Mouse (Mus musculus) liver, adult (tissue): ENCODE results near the gene 4921517D22Rik.

ENCODE experiments used
- GATA4 ChIP-seq: IDR thresholded peaks from 2 replicates; pipeline ENCODE4 v1.6.1; 2014; ENCODE audit warnings: mild to moderate bottlenecking, low read length; ENCODE audit not compliant: insufficient replicate concordance

The 4921517D22Rik gene

DNA sequence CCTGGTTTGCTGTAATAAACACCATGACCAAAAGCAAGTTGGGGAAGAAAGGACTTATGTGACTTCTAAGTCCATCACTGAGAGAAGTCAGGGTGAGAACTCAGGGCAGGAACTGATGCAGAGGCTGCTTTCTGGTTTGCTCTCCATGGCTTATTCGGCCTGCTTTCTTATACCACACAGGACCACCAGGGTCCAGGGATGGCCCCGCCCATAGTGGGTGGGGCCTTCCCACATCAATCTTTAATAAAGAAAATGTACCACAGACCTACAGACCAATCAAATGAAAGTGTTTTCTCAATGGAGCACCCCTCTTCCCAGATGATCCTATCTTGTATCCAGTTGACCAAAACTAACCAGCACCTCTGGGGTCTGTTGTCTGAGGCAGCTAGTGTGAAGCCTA lies 22.4 kb downstream of the 4921517D22Rik start:
- TF ChIP-seq GATA4: no peak

DNA sequence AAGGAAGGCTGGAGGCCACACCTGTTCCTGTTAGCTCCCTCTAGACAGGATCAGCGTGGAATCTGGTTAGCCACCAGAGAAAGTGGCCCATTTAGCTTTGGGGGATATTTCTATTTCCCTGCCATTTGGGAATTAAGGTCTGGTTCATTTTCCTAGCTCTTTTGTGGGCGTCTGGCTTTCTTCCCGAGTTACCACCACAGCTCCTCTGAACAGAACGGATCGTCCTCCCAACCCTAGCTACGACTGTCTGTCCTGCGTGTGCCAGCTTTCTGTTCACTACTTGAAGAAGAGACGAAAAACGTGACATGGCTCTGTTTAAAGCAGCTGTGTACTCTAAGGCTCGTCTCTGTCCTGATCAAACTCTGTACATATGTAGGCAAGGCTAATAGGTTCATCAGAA lies 24.0 kb downstream of the 4921517D22Rik start:
- no peak for TF ChIP-seq GATA4

DNA sequence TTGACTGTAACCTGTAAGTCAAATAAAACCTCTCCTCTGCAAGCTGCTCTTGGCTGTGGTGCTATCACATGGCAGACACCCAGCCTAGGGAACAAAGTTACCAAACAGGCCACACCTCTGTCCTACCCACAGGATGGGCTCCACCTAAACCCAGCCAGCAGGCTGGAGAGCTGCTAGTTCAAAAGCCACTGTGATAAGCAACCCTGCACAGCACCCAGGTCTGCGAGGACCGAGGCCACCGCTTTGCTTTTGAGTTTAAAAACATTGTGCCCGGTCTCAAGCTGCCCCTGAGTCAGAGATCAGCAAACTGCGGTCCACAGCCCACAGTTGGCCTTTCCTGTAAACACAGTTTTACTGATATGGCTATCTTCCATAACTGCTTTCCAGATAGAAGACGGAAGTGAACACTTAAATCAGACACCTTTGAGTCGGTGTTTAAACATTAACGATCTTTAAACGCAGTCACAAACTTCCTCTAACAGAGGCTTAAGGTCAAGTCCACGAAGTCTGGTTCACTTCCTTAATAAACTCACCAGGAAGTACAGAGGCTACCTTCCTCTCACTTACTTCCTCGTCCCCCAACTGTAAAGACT lies 25.3 kb downstream of the 4921517D22Rik start:
- TF ChIP-seq GATA4: peak; percentile 85; the same call in 1 of the 2 replicates

DNA sequence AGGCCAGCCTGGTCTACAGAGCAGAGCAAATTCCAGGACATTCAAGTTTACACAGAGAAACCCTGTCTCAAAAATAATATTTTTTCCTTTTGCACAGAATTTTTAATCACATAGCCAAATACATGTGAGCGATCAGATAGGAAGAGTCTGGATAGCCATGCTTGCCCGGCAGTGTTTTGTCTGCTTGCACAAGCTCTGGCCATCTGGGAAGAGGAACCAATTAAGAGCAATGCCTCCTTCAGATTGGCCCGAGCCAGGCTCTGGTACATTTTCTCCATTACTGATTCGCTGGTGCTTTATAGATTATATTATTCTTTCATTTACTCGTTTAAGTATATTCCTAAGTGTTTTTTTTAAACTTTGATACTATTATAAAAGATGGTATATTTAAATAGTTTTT lies 26.1 kb downstream of the 4921517D22Rik start:
- TF ChIP-seq GATA4: no peak

DNA sequence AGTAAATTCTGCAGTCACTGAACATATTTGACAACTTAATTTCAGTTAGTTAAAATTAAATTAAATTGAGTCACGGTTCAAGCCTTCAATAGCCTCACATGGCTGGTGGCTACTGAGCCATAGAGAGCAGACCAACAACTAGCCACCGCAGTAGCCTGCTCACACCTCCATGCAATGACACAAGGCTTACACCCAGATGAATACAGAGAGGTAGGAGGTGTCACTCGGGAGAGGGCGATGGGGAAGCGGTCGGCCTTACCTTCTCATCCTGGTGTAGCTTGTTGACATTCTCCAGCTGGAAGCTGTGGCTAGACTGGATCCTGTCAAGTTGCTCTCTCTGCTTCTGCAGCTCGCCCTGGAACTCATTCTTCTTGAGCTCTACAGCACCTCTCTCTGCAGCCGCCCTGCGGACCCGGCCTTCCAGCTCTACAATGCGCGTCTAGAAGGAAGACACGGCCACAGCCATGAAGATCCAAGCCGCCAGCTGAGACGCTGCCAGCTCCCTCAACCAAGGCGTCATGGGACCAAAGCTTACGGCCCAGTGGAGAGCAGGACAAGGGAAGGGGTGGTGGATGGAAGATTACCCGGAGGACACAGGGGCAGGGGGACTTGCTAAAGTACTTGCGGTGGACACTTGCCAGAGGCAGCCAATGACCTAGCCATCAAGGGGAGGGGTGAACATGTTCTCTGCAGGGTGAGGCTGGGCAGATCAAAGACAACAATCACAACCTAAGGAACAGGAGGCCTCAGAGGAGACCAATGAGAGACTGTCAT lies 29.8 kb downstream of the 4921517D22Rik start:
- TF ChIP-seq GATA4: no peak

DNA sequence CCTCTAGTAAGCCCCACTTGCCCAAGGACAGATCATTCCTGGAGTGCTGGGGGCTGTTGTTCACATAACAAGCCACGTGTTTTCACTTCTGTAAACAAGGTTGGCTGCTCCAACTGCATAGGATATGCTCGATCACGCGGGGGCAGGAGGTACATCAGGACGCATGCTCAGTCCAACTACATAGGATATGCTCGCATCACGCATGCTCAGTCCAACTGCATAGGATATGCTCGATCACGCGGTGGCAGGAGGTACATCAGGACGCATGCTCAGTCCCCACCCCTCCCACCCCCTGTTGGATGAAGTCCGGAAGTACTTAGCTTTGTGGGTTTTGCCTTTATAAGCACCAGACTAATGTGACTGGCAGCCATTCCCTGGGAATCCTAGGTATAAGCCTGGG lies 31.9 kb downstream of the 4921517D22Rik start:
- TF ChIP-seq GATA4: no peak

DNA sequence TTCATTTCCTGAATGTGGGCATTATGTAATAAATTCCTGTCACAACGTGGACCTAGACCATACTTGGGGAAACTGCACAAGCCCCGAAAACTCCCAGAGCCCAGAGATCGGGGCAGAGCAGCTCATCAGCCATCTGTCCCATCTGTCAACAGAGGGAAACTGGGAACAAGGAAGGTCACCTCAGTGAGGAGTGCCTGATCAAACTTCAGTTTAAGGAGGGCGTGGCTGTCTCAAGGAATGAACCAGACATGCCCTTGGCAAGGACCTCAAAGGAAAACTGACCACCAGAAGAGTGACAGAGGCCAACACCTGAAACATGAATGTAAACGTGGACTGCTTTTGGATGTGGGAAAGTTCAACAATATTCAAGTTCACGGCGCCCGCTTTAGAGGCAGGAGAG lies 32.5 kb downstream of the 4921517D22Rik start:
- TF ChIP-seq GATA4: no peak

DNA sequence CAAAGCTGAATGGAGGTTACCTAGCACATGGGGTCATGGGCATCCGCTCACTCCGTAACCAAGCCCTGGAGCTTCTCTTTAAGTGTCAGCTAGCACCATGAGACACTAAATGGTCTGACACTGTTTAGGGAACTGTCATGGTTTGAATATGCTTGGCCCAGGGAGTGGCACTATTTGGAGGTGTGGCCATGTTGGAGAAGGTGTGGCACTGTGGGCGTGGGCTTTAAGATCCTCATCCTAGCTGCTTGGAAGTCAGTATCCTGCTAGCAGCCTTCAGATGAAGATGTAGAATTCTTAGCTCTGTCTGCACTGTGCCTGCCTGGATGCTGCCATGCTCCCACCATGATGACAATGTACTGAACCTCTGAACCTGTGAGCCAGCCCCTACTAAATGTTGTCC lies 33.5 kb downstream of the 4921517D22Rik start:
- TF ChIP-seq GATA4: no peak

DNA sequence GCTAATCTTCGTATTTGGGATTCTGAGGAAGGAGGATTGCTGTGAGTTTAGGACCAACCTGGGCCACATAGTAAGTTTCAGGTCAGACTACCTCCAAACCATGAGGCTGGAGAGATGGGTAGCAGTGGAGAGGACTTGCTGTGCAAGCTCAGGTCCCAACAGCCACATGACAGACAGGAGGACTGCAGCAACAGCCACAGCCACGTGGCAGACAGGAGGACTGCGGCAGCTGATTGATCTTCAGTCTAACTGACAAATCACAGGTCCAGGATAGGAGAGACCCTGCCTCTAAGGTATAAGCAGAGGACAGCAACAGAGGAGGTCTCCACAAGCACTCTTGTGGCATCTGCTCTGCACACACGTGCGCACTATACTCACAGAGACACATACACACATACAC lies 36.1 kb downstream of the 4921517D22Rik start:
- no peak for TF ChIP-seq GATA4

DNA sequence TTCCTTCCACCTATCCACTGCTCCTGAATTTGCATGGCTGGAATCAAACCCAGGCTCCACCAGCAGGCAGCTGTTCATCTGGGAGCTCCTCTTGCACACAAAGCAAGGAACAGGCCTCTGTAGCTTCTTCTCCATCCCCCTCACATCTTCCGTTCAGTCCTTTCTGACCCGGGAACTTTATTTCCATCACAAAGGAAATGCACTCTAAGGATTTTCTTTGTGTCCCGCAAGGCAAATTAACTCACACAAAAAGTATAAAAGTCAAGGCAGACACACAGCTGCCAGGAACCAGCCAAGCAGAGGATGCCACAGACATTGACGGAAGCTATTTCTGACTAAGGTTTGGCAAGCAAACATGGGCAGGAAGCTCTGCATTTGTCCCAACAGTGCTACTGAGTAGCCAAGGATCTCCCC lies 36.9 kb downstream of the 4921517D22Rik start:
- no peak for TF ChIP-seq GATA4

DNA sequence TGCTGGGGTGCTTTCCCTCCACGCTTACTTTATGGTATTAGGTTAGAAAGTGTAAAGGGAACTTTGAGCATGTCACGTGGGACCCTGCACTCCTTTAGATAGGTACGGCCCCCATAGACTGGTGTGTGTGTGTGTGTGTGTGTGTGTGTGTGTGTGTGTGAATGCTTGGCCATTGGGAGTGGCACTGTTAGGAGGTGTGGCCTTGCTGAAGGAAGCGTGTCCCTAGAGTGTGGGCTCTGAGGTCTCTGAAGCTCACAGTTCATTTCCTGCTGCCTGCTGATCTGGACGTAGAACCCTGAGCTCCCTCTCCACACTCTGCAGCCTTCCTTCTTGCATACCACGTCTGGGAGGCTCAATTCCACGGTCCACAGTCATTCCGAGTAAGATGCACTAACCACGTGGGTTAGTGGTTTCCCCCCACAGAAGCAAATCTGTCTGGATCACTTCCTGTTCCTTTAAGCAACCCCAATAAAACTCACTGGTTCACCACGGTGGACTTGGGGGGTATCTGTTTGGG lies 37.5 kb downstream of the 4921517D22Rik start:
- no peak for TF ChIP-seq GATA4

DNA sequence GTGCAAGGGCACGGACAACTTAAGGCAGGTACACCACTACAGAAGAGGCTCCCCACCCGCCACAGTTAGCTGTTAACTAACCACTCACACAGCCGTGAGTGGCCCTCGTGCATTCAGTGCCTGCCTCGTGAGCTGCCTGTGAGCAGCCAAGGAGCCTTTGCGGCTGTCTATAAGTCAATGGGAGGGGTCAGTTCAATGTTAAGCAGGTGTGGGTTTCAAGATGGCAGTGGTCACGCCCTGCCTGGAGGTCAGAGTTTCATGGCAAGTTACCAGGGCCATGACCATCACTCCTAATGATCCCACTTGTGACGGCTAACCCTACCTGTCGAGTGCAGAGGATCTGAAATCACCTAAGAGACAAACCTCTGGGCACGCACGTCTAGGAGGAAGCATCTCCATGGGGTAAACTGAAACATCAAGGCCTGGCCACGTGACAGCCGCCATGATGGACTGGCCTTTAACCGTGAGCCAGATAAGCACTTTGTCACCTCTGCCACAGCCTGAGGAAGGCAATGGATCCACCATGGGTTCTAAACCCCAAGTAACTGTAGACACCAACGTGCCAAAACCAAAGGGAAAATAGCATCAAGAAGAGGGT lies 38.1 kb downstream of the 4921517D22Rik start:
- TF ChIP-seq GATA4: no peak

DNA sequence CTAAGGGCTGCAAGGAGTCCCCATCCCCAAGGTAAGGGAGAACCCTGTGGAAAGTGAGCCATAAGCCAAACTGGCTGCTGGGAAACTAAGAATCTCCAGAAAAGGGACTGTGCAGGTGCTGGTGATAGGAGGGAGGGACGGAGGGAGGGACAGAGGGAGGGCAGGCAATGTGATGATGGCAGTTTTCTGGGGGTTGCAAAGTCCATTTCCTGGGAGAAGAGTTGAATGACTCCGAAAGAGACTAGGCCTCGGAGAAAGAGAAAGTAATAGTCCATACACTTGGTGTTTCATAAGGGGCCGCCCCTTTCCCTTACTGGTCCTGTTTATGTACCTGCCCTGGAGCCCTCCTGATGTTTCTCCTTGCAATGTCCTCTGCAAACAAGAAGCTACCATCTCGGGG lies 39.4 kb downstream of the 4921517D22Rik start:
- TF ChIP-seq GATA4: no peak

DNA sequence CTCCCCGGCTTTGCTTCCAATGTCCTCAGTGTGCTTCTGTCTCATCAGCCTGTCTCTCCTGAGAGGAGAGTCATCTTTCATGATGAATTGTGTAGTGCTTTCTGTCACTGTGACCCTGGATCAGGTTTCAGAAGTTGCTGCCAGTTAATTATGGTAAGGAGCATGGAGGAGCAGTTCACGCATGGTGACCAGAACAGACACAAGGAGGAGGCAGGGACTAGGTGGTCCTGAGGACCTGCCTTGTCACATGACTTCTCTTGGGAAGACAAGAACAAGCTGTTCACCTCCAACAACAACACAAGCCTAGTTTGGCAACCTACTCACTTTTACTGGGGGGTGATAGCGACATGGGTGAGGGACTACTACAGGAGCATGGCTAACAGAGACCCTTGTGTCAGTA lies 40.8 kb downstream of the 4921517D22Rik start:
- TF ChIP-seq GATA4: no peak

DNA sequence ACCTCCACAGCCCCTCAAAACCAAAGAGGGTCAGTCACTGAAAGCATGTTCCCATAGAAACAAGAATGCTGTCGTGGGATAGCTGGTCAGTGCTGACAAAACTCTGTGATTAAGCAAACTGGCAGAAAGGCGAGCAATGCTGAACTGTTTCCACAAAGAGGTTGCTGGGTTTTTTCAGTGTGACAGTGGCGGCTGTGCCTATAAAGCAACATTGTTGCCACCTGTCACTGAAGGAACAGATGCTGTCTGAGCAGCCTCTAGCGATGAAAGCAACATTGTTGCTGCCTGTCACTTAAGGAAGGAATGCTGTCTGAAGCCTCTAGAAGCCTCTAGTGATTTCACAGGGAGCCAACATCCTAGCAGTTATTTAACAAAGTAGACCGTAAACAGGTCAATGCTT lies 41.3 kb downstream of the 4921517D22Rik start:
- no peak for TF ChIP-seq GATA4

DNA sequence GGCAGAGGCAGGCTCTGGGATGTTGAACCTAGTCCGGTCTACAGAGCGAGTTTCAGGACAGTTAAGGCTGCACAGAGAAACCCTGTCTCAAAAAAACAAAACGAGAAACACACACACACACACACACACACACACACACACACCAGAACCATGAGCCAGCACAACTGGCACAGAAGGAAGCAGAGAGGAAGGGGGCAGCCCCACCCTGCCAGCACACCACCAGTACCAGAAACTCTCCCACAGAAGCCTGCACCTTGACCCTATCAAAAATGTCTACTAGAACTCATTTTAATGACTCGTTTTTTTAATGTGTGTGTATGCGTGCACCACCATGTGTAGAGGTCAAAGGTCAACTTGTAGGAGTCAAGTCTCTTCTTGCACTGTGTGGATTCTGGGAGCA lies 44.1 kb downstream of the 4921517D22Rik start:
- no peak for TF ChIP-seq GATA4
